Mouse (Mus musculus): ENCODE data around the gene Cops7a.

Gene Cops7a

GRCm38 (mm10) chr6:124918890-124919627 lies 46.3 kb downstream of the Cops7a start:
- in situ Hi-C loops (cut with MseI, MboI) = no loop called here

- in situ Hi-C loops (cut with MseI, MboI) = no loop called here
Observed at GRCm38 (mm10) chr6:124918331-124918690, 47.0 kb downstream of the Cops7a start.

DNA sequence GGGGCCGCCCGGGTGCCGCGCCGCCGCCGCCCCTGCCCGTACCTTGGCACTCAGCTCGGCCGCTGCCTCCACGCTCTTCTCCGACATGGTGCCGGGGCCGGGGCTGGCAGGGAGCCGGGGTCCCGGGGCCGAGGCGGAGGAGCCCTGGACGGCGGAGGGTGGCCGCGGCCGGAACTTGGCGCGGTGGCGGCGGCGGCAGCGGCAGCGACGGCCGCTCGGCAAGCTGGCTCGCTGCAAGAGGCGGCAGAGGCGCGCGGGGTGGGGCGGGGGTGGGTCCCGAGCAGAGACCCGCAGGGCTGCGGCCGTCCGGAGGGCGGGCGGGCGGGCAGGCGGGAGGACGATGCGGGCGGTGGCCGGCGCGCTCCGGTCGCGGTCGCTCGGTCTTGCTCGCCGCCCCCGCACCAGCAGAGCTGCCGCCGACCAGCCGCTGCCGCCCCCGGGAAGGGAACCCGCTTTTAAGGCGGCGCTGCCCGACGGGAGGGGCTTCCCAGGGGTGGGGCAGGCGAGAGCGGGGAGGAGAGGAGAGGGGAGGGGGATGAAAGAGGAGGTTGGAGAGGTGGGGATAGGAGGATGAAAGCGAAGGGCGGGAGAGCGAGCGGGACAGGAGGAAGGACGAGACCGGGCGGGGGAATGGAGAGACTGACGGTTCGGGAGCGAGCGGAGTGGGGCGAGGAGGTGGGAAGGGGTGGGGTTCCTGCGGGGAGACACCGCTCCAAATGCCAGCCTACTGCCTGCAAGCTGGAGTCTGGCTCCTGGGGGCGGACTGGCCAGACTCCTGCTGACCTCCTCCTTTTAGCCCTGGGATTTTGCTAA lies 47.6 kb downstream of the Cops7a start:
- in situ Hi-C loops (cut with MseI, MboI) = no loop called here

DNA sequence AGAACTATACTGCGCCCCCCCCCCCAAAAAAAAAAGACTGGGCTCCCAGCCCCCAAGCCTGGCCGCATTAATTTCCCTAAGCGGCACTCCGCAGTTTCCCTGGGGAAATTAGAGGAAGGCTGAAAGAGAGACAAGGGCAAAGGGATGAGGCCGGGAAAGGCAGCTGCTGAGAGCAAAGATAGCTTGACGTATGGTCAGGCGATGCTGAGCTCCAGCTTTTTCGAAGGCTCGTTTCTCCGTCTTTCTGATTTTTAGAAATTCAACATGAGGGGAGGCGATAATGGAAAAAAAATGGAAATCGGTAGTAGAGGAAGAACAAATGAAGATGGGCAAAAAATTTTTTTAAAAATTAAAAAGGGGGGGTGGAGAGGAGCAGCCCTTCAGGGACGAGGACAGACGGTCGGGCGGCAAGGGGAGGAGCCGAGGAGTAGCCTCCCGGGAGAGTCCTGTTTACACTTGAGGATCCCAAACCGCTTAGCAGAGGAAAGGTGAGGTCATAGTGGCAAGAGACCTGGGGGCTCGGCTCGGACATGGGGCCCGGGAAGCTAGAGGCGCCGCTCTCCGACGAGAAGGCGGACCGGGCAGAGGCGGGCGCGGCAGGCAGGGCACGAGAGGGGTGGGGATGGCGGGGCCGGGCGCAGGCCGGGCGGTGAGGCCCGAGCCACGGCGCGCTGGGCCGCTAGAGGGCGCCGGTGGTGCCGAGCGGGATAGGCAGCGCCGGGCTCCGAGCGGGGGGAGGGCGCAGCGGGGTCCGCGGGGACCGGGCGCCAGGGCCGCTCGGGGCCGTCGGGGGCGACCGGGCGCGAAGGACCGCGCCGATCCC lies 48.4 kb downstream of the Cops7a start:
- in situ Hi-C loops (cut with MseI, MboI) = no loop called here

DNA sequence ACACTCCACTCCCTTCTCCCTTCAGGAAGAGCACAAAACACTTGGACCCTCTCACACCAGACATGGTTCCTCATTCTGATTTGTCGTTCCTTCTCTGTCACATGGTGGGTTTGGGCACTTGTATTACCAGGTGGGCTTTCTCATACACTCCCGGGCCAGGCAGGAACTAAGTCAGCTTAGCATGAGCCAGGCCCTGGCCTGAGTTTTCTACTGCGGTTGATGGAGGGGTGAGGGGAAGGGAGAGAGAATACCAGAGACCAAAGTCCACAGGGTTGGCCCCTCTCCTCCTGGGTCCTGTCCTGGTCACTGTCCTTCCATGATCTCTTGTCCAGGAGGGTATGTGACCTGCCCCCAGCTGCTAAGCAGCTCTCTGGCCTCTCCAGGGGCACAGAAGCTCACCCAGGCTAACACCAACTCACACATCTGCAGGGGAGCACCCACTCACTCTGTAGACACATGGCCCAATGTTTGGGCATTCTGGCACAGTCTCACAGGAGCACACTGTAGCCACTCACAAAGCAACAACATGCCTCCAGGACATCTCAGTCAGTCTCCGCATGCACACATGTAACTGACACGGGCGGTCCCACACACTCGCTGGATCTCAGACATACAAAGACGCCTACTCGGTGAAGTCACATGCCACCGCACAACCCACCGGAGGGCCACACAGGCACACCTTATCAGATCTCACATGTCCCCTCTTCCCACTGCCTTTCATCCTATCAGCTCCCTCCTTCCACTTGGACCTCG lies 49.2 kb downstream of the Cops7a start:
- in situ Hi-C loops (cut with MseI, MboI) = no loop called here

DNA sequence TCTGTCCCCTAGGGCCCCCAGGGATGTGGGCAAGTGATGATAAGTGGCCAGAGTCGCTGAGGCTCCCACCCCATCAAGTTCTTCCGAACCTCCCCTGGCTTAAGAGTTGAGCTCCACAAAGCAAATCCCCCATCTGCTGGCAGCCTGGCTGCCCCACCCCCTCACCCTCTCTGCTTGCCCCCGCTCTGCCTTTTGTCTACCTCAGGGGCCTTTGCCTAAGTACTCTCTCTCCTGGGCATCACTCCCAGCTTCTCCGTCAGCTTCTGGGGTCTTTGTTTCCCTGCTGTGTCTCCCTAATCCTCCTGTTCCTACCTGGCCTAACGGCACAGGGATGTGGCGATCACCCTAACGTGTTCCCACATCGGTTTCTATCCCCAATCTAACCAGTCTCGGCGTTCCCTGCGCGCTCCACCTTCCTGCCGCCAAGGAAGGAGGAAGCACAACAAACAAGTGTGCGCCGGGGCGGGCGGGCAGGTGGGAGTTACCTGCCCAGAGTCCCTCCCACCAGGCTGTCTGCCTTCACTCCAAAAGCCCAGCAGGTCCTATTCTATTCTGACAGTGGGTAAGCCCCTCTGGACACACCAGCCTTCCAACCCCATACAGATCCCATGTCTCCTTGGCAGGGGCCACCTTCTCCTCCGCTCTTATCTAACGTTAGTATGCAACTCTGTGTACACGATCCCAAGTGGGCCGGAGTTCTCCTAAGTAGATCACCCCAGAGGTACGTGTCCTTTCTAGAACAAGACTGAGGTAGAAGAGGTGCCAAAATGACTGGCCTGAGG lies 50.0 kb downstream of the Cops7a start:
- in situ Hi-C loops (cut with MseI, MboI) = no loop called here

GRCm38 (mm10) chr6:124914511-124914910 lies 50.8 kb downstream of the Cops7a start:
- in situ Hi-C loops (cut with MseI, MboI) = no loop called here

- in situ Hi-C loops (cut with MseI, MboI) = no loop called here
Observed at GRCm38 (mm10) chr6:124913721-124914285, 51.5 kb downstream of the Cops7a start.

- in situ Hi-C loops (cut with MseI, MboI) = no loop called here
Observed at GRCm38 (mm10) chr6:124913214-124913613, 52.1 kb downstream of the Cops7a start.

GRCm38 (mm10) chr6:124911533-124912218 lies 53.7 kb downstream of the Cops7a start, which contains the start of gene Lag3:
Gene Lag3, minus strand, starts transcription at chr6:124911705.
- in situ Hi-C loops (cut with MseI, MboI) = no loop called here

DNA sequence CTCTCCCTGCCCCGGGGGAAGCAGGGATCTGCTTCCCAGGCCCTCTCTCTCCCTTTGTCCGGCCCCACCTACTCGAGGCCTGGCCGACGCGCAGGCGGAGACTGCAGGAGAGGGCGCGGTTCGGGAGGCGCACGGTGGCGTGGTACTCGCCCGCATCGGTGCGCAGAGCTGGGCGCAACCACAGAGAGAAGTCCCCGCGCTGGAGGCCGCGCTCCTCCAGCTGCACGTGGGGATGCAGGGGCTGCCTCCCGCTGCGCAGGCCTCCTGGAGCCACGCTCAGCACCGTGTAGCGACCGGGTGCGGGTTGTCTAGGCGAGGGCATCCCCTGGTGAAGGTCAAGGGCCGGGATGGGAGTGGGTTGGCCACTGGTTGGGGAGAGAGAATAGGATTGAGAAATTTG lies 55.3 kb downstream of the Cops7a start:
- in situ Hi-C loops (cut with MseI, MboI) = no loop called here

Measured in mouse trophoblast stem cell (cell line).